Mouse (Mus musculus) thymus, postnatal 25 days (tissue): ENCODE measurements around the gene Spdl1.
"Not testable (repeated sequence)": the region's sequence is repeated elsewhere in the genome, so short reads cannot be mapped to it uniquely, and the experiment has no call there.

ENCODE experiments used
- DNase-seq: peaks from one replicate; pipeline ENCODE4 v3.0.0; 2022

Spdl1 gene

DNA sequence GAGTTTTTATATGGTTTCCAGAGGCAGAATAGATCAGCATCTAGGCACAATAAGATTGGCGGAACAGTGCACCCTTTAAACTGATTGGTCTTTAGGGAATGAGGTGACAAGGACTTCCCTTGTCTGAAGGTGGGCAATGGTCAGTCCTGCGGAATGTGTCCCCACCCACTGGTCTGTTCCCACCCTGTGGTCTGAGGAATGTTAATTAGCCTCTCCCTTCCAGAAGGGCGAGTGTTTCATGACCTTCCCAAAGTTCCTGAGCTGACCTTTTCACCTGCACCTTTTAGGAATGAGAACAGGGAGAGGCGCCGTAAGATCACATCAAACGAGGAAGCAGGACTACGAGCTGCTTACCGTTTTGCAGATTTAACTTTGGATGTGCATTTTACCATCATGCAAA is 35.4 kb downstream of the Spdl1 start:
- not testable (repeated sequence) for DNase-seq

DNA sequence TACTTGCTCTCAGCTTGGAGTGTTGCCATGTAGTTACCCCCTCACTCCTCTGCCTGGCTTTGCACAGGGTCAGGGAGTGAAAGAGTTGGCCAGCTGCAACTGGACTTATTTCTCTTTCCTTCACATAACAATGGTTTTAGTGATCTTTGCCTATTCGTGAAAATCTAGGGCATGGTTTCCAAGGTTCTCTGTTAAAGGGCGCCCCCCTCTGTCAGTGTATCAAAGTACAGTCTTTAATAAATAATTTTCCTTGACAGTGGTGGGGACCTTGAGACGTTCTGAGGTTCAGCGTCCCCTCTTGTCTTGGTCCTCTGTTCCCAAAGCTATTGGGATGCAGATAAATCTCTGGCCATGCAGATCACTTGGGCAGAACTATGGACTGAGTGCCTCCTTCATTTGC is 37.3 kb downstream of the Spdl1 start:
- peak; percentile 63 for DNase-seq

DNA sequence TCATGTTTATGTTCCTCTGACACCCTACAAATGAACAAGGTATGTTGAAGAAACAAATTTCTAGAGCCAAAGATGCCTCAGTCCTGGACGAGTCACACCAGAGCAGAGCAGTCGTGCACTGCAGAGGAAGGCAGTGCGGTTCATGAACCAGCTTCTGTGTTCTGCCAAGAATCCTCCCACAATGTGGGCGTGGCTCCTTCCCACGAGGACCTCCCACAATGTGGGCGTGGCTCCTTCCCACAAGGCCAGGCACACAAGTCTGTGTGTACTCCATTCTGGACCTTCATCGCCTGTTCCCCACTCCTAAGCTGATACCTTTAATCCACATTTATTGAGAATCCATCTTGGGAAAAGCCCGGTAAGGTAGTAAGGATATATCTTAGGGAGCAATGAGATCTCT is 41.6 kb downstream of the Spdl1 start:
- no peak for DNase-seq

DNA sequence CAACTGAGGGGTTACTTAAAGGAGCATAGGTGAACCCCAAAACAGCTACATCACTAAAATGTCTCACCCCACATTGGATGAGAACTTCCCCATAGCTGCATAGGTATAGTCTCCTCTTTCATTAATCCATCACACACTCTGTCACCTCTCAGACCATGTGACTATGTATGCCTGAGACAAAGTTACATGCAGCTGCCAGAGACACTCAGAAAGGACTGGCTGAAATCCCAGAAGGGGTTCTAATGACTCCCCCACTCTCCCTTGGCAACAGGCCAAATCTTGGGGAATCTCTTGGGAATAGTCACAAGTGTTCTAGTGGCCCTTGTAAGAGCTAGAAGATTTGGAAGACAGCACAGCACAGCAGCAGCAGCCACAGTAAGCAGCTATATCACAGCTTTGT is 48.6 kb downstream of the Spdl1 start:
- DNase-seq = no peak

DNA sequence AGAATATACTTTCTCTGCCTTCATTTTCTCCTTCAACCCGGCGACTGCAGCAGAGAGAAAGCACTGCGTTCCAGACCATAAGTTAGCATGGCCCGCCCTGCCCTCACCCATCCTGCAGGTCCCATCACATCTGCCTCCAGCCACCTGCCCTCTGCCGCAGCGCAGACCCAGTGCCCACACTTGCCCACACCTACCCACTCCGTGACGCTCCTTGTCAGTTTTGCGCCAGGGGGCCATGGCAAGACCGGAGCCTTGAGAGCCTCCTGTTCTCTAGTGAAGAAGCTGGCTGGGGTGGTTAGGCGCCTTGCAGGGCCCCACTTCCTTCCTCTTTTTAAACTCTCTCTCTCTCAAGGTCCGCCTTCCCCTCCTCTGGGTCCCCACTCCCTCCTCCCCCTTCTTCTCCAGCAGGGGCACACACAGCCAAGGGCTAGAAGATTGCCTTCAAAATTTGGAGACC is 49.8 kb downstream of the Spdl1 start, which contains the start of gene Dock2:
Gene Dock2 (minus strand): TSS at position 306 of the 457 bp plus-strand sequence.
- peak; percentile 83 for DNase-seq

DNA sequence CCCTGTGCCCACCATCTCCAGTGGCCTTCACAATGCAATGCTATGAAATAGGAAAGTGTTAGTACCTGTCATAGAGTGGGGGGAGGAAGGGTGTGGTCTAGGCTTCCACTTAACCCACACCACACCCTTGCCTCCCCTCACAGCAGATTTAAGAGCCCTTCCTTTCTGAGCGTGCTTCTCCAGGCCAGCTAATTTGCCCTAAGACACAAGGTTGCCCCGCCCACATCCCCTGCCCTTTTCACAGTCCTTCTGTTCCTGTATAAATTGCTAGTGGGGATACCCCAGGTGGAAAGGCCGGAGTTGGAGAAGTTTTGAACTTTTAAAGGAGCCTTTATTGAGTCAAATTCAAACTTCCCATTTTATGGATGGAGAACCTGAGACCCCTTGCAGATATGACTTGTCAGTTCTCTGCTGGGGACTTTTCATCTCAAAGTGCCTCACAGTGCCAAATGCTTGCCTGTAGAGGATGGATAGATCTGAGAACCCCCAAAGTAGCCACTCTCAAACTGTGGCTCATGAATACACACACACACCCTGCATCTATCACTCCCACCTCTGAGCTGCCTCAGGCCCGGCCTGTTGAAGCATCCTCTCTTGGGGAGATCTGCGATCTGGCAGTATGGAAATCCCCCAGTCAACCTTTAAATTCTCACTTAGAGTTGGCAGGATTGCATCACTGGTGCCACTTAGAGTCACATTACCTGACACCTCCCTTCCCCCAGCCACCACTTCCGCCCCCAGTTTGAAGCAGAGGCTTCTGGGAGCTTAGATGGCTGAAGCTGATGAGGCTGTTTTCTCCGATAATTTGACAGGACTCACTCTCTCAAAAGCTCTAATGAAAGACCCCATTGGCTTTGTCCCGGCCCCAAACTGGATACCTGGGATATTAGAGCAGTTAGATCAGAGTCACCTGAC is 50.7 kb downstream of the Spdl1 start:
- peak; percentile 88 for DNase-seq

DNA sequence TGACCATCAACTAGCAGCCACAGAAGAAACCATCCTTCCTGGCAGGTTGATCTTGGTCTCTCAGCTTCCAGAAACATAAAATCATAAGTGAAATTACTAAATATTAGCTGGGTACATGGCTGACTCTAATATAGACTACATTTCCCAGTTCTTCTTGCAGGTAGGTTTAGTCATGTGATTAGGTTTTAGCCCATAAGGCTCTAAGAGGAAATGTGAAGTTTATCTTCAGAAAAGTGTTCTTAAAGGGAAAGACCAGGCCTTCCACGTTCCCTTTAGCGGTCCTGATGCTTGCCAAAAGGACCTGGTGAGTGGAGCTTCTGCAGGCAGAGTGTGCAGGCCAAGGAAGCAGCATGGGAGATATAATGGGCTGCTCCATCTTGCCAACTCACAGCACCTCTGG is 52.7 kb downstream of the Spdl1 start:
- no peak for DNase-seq

DNA sequence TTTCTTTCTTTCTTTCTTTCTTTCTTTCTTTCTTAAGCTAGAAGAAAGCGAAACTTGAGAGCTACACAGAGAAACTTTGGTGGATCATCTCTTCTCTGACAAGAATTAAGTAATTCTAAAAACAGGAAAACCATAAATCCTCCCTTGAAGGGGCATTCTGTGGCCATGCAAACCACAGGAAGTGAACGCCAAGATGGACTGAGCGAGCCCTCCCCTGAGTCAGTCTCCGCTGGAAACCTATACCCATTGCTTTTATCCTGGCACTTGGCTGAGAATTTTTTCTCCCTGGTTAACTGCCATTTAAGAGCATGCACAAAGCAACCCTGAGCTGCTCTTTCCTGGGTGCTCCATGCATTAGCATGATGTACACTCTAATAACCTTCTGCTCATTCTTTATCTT is 53.5 kb downstream of the Spdl1 start:
- DNase-seq = no peak

DNA sequence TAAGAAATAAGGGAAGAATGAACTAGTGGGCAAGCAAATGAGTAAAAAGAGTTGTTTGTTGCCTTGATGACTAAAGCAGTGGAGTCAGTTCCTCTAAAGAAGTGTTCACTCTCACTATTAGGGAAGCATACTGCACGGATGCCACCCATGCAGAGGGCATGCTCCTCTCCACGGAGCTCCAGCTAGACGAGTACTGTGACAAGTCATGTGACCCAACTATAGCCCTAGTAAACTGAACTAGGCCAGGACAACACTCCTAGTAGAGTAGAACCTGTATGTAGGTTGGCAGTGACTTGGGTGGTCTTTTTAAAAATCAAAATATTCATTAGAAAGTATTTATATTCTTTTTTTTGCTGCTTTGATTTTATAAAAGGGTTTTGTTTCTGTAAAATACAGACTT is 55.1 kb downstream of the Spdl1 start:
- no peak for DNase-seq

DNA sequence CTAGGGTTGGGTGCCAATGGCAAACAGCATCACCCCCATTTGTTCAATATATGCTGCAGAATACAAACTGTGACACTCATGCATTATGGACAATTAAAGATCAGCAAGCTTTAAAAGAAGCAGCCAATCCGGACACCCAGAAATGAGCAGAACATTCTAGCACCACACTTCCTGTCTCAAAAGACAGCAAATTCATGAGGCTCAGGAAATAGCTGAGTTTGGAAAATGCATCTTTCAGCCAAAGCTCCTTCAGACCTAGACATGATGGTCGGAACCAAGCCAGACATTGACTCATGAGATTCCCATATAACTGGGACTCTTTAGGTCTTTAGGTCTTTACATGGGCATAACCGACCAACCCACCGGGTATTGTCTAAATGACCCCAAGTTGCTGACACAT is 55.9 kb downstream of the Spdl1 start:
- no peak for DNase-seq

DNA sequence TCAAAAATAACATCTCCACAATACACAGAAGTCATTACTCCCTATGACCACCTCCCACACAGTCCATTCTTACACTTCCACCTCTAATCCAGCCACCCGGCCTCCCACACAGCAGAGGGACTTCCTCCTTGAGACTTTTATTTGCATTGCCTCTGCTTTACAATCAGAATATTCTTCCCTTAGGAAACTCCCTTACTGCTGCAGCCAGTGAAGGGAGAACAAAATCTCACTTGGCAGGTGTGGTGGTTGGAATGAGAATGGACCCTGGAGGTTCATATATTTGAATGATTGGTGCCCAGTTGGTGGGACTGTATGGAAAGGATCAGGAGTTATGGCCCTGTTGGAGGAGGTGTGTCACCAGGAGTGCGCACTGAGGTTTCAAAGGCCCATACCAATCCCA is 57.4 kb downstream of the Spdl1 start:
- no peak for DNase-seq

DNA sequence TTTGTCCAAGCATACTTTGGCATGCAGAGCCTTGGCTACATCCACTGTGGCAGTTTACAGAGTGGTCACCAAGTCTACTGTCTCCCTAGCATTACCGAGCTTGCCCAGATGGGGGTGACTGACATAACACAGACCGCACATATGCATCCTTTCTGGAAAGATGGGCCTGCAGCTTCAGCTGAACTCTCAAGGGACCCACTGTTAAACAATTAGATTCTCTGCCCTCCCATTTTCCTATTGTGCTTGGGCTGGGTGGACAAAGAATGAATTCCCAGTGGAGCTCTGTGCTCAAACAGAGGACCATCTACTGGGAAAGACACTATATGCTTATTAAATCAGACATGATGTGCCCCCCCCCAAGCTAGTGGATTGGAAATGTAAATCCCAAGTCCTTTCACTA is 58.8 kb downstream of the Spdl1 start:
- DNase-seq = no peak

DNA sequence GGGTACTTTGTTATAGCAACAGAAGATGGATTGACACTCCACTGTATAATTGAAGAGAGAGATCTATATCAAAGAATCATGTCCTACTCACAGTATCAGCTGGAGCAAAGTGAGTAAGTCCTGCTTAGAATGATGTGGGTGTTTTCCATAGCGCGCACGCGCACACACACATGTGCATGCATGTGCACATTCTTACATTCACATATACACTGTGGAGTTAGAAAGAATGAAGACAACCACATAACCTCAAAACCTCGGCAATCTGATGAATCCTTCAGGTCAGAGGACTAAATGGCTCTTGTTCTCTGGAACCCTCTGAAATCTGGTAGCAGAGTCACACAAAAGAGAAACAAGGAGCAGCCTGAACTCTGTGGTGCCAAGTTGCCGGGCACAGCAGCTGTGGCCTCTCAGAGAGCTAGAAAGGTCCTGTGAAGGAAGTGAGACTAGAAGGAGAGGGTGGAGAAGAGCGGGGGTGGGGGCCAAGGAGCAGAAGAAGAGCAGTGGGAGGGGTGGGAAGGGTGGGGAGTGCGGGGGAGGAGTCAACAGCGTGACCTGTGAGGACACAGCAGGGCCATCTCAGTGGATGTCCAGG is 60.0 kb downstream of the Spdl1 start:
- DNase-seq = peak; percentile 27

DNA sequence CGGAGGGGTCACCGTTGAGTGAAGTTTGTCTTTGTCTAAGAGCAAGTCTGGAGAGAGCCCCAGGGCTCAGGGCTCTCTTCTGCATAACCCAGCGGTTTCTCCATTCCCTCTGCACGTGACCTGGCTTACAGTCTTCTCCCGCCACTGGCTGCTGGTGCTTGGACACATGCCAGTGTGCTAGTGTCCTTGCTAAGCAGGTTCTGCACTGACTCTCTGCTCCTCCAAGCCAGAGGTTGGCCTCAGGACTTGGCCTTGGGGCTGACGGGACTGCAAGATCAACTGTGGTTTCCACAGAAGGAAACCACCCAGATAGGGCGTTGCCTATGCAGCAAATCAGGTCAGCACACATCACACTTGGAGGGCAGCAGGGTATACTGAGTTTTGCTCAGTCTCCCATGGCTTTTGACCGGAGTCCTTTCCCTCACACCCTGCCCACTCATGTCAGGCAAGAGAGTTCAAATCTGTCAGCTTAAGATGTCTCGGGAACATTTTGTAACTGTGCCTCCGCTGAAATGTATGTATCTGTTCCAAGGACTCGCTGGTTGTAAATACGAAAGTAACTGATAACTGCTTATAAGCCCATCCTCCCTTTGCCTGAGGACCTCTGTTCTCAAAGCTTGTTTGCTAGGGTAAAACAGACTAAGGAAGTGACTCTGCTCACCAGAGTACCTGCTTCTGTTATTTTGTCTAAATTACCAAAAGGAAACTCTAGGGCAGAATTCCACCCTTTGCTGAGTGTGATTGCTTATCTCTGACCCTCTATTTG is 62.0 kb downstream of the Spdl1 start:
- peak; percentile 53 for DNase-seq

DNA sequence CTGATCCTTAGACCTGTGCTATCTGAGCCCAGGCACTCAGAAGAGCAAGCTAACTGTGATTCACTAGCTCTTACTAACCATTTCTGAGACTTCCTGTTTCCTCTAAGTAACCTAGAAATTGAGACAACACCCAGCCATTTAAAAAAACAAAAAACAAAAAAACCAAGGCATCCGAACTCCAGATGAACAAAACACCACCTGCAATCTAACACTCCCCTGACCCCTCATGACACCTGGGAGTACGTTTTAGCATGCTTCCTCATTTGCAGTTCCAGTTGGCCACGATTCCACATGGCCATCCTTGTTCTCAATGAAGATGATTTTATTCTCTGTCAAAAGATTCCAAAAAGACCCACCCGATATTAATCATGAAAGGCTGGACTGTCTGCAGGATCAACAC is 62.8 kb downstream of the Spdl1 start:
- DNase-seq = no peak

DNA sequence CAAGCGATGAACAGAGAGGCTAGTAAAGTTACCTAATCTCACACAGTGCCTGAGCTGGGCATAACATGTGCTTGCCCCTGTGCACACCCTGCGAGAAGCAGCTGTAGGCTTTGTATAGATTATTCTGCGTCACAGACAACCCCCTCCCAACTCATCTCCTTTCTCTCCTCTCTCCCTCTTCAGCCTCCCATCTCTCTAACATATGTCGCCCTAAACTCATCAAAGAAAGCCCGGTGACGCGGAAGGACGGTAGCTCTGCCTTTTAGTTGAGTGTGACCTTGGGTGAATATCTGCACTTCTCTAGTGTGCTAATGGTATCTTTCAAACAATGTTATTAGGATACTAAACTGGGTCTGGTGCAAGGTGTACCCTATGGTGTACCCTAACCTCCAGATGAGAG is 63.5 kb downstream of the Spdl1 start:
- DNase-seq = no peak

DNA sequence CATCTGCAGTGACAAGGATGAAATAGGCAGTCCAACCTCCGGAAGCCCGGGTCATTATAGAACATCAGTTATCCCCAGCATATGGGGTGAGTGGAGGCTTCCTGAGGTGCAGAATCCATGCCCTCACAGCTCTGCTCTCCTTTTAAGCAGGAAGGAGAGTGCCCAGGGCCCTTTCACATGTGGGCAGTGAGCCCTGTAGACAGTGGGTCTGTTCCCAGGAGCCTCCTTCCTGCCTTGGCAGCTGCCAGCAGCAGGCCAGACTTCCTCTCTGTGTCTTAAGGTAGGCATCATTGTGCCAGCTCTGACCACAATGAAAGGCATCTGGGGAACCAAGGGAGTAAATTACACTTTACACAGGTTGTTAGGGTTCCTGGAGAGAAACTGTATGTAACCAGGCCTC is 64.0 kb downstream of the Spdl1 start:
- DNase-seq = peak; percentile 42

DNA sequence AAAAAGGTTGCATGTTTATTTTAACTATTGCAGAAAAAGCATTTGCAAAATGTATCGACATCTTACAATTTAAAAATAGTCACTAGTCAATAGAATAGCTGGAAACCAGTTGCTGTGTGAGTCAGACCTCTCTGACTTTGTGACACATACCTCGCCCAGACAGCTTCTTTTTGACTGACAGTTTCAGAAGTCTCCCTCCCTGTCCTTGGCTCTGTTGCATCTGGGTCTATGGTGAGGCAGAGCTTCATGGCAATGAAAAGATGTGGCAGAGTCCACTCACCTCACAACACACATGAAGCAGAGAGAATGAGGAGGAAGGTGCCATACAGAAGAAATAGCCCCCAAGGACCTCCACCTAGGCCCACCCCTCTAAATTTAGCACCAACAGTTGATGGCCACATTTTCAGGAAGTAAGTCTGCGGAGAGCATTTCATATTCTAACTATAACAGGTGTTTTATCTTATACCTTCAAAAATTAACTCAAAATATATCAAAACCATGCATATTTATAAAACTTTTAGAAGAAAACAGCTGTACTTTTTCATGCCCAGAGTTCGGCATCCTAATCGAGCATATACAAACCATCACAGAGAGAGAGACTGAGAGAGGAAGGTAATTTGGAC is 69.6 kb downstream of the Spdl1 start:
- DNase-seq = no peak

DNA sequence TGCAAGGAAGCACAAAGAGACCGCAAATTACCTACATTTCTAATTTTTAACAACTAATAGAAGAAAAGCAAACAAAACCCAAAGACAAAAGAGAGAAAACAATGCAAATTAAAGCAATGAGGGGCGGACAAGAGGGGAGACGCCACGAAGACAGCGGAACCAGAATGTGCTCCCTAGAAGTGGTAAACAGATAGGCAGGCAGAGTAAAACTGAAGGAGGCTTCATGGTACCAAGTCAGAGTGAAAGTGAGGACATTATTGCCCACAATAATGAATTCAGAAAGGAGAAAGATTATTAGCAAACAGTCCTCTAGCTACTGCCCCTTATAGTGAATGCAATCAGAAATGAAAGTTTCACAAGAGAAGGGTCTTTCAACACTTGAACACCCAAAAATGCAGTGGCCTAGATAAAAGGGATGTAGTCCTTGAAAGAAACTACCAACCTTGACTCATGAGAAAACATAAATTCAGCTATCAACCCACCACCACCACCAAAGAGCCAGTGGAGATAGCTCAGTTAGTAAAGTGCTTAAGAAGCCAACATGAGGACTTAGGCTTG is 70.8 kb downstream of the Spdl1 start:
- DNase-seq = no peak

DNA sequence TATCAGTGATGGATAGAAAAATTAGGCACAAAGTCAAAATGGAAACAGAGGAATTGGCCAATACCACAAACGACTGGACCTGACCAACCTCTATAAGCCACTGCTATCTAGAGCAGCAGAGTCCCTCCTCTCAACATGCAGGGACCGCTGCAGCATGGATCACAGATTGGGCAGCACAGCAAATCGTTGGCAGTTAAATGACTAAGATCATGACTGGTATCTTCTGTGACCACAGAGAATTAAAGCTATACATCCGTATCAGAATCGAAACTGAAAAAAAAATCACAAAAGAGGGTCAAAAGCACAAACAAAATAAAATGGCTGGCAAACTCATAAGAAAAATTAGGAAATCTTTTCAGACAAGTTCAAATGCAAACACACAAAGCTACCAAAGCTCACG is 71.3 kb downstream of the Spdl1 start:
- DNase-seq = no peak

DNA sequence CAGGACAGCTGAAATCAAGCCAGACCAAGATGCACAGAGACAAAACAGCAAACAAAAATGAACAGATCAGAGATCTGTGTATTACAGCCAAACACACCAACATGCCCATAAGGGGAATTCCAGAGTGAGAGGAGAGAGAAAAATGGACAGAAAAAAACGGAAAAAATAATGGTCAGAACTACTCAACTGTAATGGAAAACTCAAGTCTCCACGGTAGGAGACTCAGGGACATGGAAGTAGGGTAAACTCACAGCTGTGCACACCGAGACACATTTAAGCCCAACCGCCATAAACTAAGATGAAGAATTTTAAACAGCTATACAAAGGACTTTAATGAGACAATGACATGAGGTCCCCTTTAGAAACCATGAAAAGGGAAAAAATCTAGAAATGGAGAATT is 73.9 kb downstream of the Spdl1 start:
- no peak for DNase-seq
